Mouse (Mus musculus) MEL (cell line): ENCODE results near the gene Bcl10. TPM values are rescaled to one million over a fixed set of nuclear protein-coding genes. Genes with fewer than 3 reads are reported as not detected.
A peak's percentile ranks its signal among the peaks of the same experiment; 100 is the strongest.

Source experiments
- DNase-seq: peaks from one replicate; pipeline ENCODE4 v3.0.0; 2011; ENCODE audit warnings: low read depth, low spot score
- H3K27ac ChIP-seq: 2 replicates; pipeline ENCODE4 v1.5.1; 2012; ENCODE audit warnings: low read depth, mild to moderate bottlenecking, control low read depth, low read length, moderate library complexity; ENCODE audit not compliant: control insufficient read depth
- H3K27me3 ChIP-seq, 2 experiments: fragments of 150-350 bp in 1 of 2; sonication (generic) in 1 of 2; 2 replicates each; pipeline ENCODE4 v1.6.1; 2012; ENCODE audit warnings: low read length in 2 of 2, mild to moderate bottlenecking in 2 of 2, improper control_type of control experiment in 1 of 2, moderate library complexity in 1 of 2; ENCODE audit not compliant: insufficient read depth in 2 of 2, control insufficient read depth in 1 of 2
- H3K36me3 ChIP-seq, 2 experiments: 2 replicates each; pipeline ENCODE4 v1.6.1; 2012 to 2014; ENCODE audit warnings: low read length in 2 of 2, improper control_type of control experiment in 1 of 2, inconsistent platforms in 1 of 2, mild to moderate bottlenecking in 1 of 2; ENCODE audit not compliant: insufficient read depth in 2 of 2, control insufficient read depth in 1 of 2
- H3K4me1 ChIP-seq, 2 experiments: fragments of 150-350 bp in 1 of 2; sonication (generic) in 1 of 2; 2 replicates each; pipeline ENCODE4 v1.6.1; 2012; ENCODE audit warnings: low read length in 2 of 2, improper control_type of control experiment in 1 of 2, mild to moderate bottlenecking in 1 of 2; ENCODE audit not compliant: insufficient read depth in 2 of 2, control insufficient read depth in 1 of 2
- H3K4me3 ChIP-seq, 2 experiments: fragments of 150-350 bp in 1 of 2; sonication (generic) in 1 of 2; 2 replicates each; pipeline ENCODE4 v1.5.1; 2012; ENCODE audit warnings: low read depth in 2 of 2, low read length in 2 of 2, mild to moderate bottlenecking in 2 of 2, moderate library complexity in 2 of 2, control low read depth in 1 of 2, improper control_type of control experiment in 1 of 2; ENCODE audit not compliant: control insufficient read depth in 1 of 2, insufficient read depth in 1 of 2
- H3K79me2 ChIP-seq: 2 replicates; pipeline ENCODE4 v1.6.1; 2012; ENCODE audit warnings: mild to moderate bottlenecking, low read length, moderate library complexity; ENCODE audit not compliant: control insufficient read depth, poor library complexity, insufficient read depth
- H3K9ac ChIP-seq: 2 replicates; pipeline ENCODE4 v1.6.1; 2012; ENCODE audit warnings: low read depth, mild to moderate bottlenecking, control low read depth, low read length, moderate library complexity; ENCODE audit not compliant: control insufficient read depth, poor library complexity, severe bottlenecking
- H3K9me3 ChIP-seq: fragments of 150-350 bp; sonication (generic); replicated peaks from 2 replicates; pipeline ENCODE4 v1.6.1; 2012; ENCODE audit warnings: mild to moderate bottlenecking, low read length, improper control_type of control experiment, moderate library complexity; ENCODE audit not compliant: insufficient read depth
- BHLHE40 ChIP-seq: IDR thresholded peaks from 2 replicates; pipeline ENCODE4 v1.6.1; 2012; ENCODE audit warnings: low read depth, mild to moderate bottlenecking, inconsistent platforms, low read length, improper control_type of control experiment, borderline replicate concordance
- CHD1 ChIP-seq: IDR thresholded peaks from 2 replicates; pipeline ENCODE4 v1.6.1; 2012; ENCODE audit warnings: low read depth, mild to moderate bottlenecking, inconsistent platforms, low read length, improper control_type of control experiment
- CHD2 ChIP-seq: IDR thresholded peaks from 2 replicates; pipeline ENCODE4 v1.6.1; 2011; ENCODE audit warnings: low read length, improper control_type of control experiment
- CTCF ChIP-seq, 3 experiments: IDR thresholded peaks in 2 of 3; conservative IDR thresholded peaks in 1 of 3; 2 replicates each; pipeline ENCODE4 v1.5.1; 2011 to 2012; ENCODE audit warnings: low read length in 3 of 3, low read depth in 2 of 3, mild to moderate bottlenecking in 2 of 3, improper control_type of control experiment in 1 of 3, inconsistent platforms in 1 of 3, mixed read lengths in 1 of 3, moderate library complexity in 1 of 3; ENCODE audit not compliant: control insufficient read depth in 1 of 3, insufficient read depth in 1 of 3, poor library complexity in 1 of 3, severe bottlenecking in 1 of 3
- E2F4 ChIP-seq: IDR thresholded peaks from 2 replicates; pipeline ENCODE4 v1.6.1; 2011; ENCODE audit warnings: low read depth, low read length, improper control_type of control experiment, borderline replicate concordance
- ELF1 ChIP-seq: IDR thresholded peaks from 2 replicates; pipeline ENCODE4 v1.6.1; 2014; ENCODE audit warnings: low read depth, mild to moderate bottlenecking, inconsistent platforms, low read length, improper control_type of control experiment, moderate library complexity
- EP300 ChIP-seq, 2 experiments: IDR thresholded peaks; 2 replicates each; pipeline ENCODE4 v1.6.1; 2011; ENCODE audit warnings: improper control_type of control experiment in 2 of 2, low read length in 2 of 2, low read depth in 1 of 2, mild to moderate bottlenecking in 1 of 2
- ETS1 ChIP-seq: IDR thresholded peaks from 2 replicates; pipeline ENCODE4 v1.6.1; 2012; ENCODE audit warnings: low read depth, mild to moderate bottlenecking, inconsistent platforms, low read length, improper control_type of control experiment, moderate library complexity
- GABPA ChIP-seq: IDR thresholded peaks from 2 replicates; pipeline ENCODE4 v1.6.1; 2012; ENCODE audit warnings: low read depth, mild to moderate bottlenecking, inconsistent platforms, low read length, improper control_type of control experiment, moderate library complexity
- GATA1 ChIP-seq: IDR thresholded peaks from 2 replicates; pipeline ENCODE4 v1.6.1; 2011; ENCODE audit warnings: low read depth, low read length, improper control_type of control experiment
- HCFC1 ChIP-seq: IDR thresholded peaks from 2 replicates; pipeline ENCODE4 v1.6.1; 2012; ENCODE audit warnings: low read depth, mild to moderate bottlenecking, inconsistent platforms, low read length, improper control_type of control experiment, moderate library complexity
- JUND ChIP-seq: IDR thresholded peaks from 2 replicates; pipeline ENCODE4 v1.6.1; 2011; ENCODE audit warnings: low read depth, mild to moderate bottlenecking, improper control_type of control experiment, low read length
- KAT2A ChIP-seq: conservative IDR thresholded peaks from 2 replicates; pipeline ENCODE4 v1.6.1; 2012; ENCODE audit warnings: low read depth, low read length, improper control_type of control experiment, inconsistent platforms
- MAFK ChIP-seq: IDR thresholded peaks from 2 replicates; pipeline ENCODE4 v1.6.1; 2011; ENCODE audit warnings: low read depth, mild to moderate bottlenecking, low read length, improper control_type of control experiment, borderline replicate concordance
- MAX ChIP-seq: IDR thresholded peaks from 2 replicates; pipeline ENCODE4 v1.6.1; 2011; ENCODE audit warnings: low read length, improper control_type of control experiment
- MAZ ChIP-seq: IDR thresholded peaks from 2 replicates; pipeline ENCODE4 v1.6.1; 2012; ENCODE audit warnings: low read depth, mild to moderate bottlenecking, inconsistent platforms, low read length, improper control_type of control experiment
- MXI1 ChIP-seq: IDR thresholded peaks from 2 replicates; pipeline ENCODE4 v1.6.1; 2011; ENCODE audit warnings: mild to moderate bottlenecking, low read depth, low read length, improper control_type of control experiment
- MYC ChIP-seq: IDR thresholded peaks from 2 replicates; pipeline ENCODE4 v1.6.1; 2011; ENCODE audit warnings: low read depth, mild to moderate bottlenecking, low read length, improper control_type of control experiment, moderate library complexity
- NELFE ChIP-seq: IDR thresholded peaks from 2 replicates; pipeline ENCODE4 v1.6.1; 2011; ENCODE audit warnings: low read depth, low read length, improper control_type of control experiment
- NRF1 ChIP-seq: IDR thresholded peaks from 2 replicates; pipeline ENCODE4 v1.6.1; 2014; ENCODE audit warnings: low read depth, mild to moderate bottlenecking, inconsistent platforms, low read length, improper control_type of control experiment, moderate library complexity; ENCODE audit not compliant: poor library complexity, insufficient read depth, severe bottlenecking
- POLR2A ChIP-seq, 2 experiments: IDR thresholded peaks; 2 replicates each; pipeline ENCODE4 v1.6.1; 2011 to 2012; ENCODE audit warnings: low read length in 2 of 2, mild to moderate bottlenecking in 2 of 2, control low read depth in 1 of 2, improper control_type of control experiment in 1 of 2, low read depth in 1 of 2, moderate library complexity in 1 of 2; ENCODE audit not compliant: control insufficient read depth in 1 of 2, insufficient read depth in 1 of 2, poor library complexity in 1 of 2
- POLR2AphosphoS2 ChIP-seq: IDR thresholded peaks from 2 replicates; pipeline ENCODE4 v1.6.1; 2011; ENCODE audit warnings: low read length, improper control_type of control experiment
- RAD21 ChIP-seq: IDR thresholded peaks from 2 replicates; pipeline ENCODE4 v1.6.1; 2011; ENCODE audit warnings: mild to moderate bottlenecking, low read depth, low read length, improper control_type of control experiment
- RCOR1 ChIP-seq: IDR thresholded peaks from 2 replicates; pipeline ENCODE4 v1.6.1; 2012; ENCODE audit warnings: low read depth, mild to moderate bottlenecking, inconsistent platforms, low read length, improper control_type of control experiment
- SIN3A ChIP-seq: IDR thresholded peaks from 2 replicates; pipeline ENCODE4 v1.6.1; 2012; ENCODE audit warnings: low read length, improper control_type of control experiment, inconsistent platforms
- SMC3 ChIP-seq: IDR thresholded peaks from 2 replicates; pipeline ENCODE4 v1.6.1; 2011; ENCODE audit warnings: low read depth, low read length, improper control_type of control experiment
- TAL1 ChIP-seq: IDR thresholded peaks from 2 replicates; pipeline ENCODE4 v1.6.1; 2012; ENCODE audit warnings: mild to moderate bottlenecking, inconsistent platforms, low read length, moderate library complexity, mixed read lengths
- TBP ChIP-seq: IDR thresholded peaks from 2 replicates; pipeline ENCODE4 v1.8.0; 2011; ENCODE audit warnings: low read depth, low read length, improper control_type of control experiment
- UBTF ChIP-seq: IDR thresholded peaks from 2 replicates; pipeline ENCODE4 v1.6.1; 2012; ENCODE audit warnings: low read depth, mild to moderate bottlenecking, inconsistent platforms, low read length, improper control_type of control experiment, moderate library complexity, borderline replicate concordance; ENCODE audit not compliant: insufficient read depth
- USF1 ChIP-seq: IDR thresholded peaks from 2 replicates; pipeline ENCODE4 v1.6.1; 2014; ENCODE audit warnings: low read depth, mild to moderate bottlenecking, inconsistent platforms, low read length, improper control_type of control experiment, moderate library complexity
- USF2 ChIP-seq, 2 experiments: IDR thresholded peaks; 2 replicates each; pipeline ENCODE4 v1.6.1; 2011 to 2012; ENCODE audit warnings: improper control_type of control experiment in 2 of 2, low read length in 2 of 2, borderline replicate concordance in 1 of 2, inconsistent platforms in 1 of 2, low read depth in 1 of 2, mild to moderate bottlenecking in 1 of 2; ENCODE audit not compliant: insufficient read depth in 1 of 2
- ZC3H11A ChIP-seq: IDR thresholded peaks from 2 replicates; pipeline ENCODE4 v1.6.1; 2012; ENCODE audit warnings: low read depth, mild to moderate bottlenecking, inconsistent platforms, low read length, improper control_type of control experiment
- ZKSCAN1 ChIP-seq: IDR thresholded peaks from 2 replicates; pipeline ENCODE4 v1.6.1; 2012; ENCODE audit warnings: low read depth, mild to moderate bottlenecking, inconsistent platforms, low read length, improper control_type of control experiment, moderate library complexity
- ZMIZ1 ChIP-seq: IDR thresholded peaks from 2 replicates; pipeline ENCODE4 v1.6.1; 2012; ENCODE audit warnings: low read depth, mild to moderate bottlenecking, inconsistent platforms, low read length, improper control_type of control experiment, moderate library complexity
- ZNF384 ChIP-seq: IDR thresholded peaks from 2 replicates; pipeline ENCODE4 v1.6.1; 2012; ENCODE audit warnings: low read depth, mild to moderate bottlenecking, inconsistent platforms, low read length, improper control_type of control experiment
- polyA plus RNA-seq, 2 experiments: library from polyadenylated mRNA; stranded (reverse) in 1 of 2; unstranded in 1 of 2; fragments of >175 nt in 1 of 2; fragments of >200 nt in 1 of 2; gene quantifications; 2 replicates each; pipeline versions ENCODE4 v1.2.1 to v1.2.4; 2012; ENCODE audit warnings: low replicate concordance in 2 of 2, low read depth in 1 of 2; ENCODE audit not compliant: insufficient read length in 2 of 2, insufficient read depth in 1 of 2, missing spikeins in 1 of 2
- total RNA-seq: library from RNA; depleted of rRNA; stranded (reverse); fragments of 300-350 nt; gene quantifications from 2 replicates; pipeline ENCODE4 v1.2.3, GENCODE M21; 2012

Bcl10 gene
- total and polyA plus RNA-seq, 3 experiments = 25.0 to 30.4 TPM; not detected in 1

- H3K79me2 ChIP-seq = no peaks in the 10 kb centered on the region; the same call in 1 of the 2 replicates
- no peaks in the 10 kb centered on the region for H3K27me3 ChIP-seq
- H3K36me3 ChIP-seq = peaks cover 2 to 47% of the 10 kb centered on the region in 2 experiments; a peak in 3 of 4 replicates
- TF ChIP-seq USF1 = peak; percentile 25; the same call in 1 of the 2 replicates
- TF ChIP-seq KAT2A = 0 out of 2 replicates have a peak, but pooled peaks have one; percentile 44
- no peak for TF ChIP-seq ZMIZ1
- TF ChIP-seq NELFE = peak; percentile 68
- no peak for TF ChIP-seq POLR2AphosphoS2
- 0 out of 2 replicates have a peak, but pooled peaks have one; percentile 31 for TF ChIP-seq CHD1
- peak; percentile 94 for TF ChIP-seq ZNF384
- peak; percentile 80; the same call in 1 of the 2 replicates for TF ChIP-seq GATA1
- 0 out of 2 replicates have a peak, but pooled peaks have one; percentile 15 for TF ChIP-seq ELF1
- peak; percentile 56 for TF ChIP-seq MAZ
- TF ChIP-seq RCOR1 = peak; percentile 38; the same call in 1 of the 2 replicates
- no peak for TF ChIP-seq ZKSCAN1
- TF ChIP-seq USF2 (IDR thresholded peaks at IDR 0.05; ENCODE audit: borderline replicate concordance in 1 of 2, insufficient read depth in 1 of 2, low read depth in 1 of 2, low read length in 2 of 2) = no peak
- peak; percentile 88 for TF ChIP-seq RAD21
- TF ChIP-seq EP300 (IDR thresholded peaks at IDR 0.05; ENCODE audit: low read depth in 1 of 2, low read length in 2 of 2) = peak in 1 of 2 experiments; percentile 82; a peak in 2 of 4 replicates
- no peak for TF ChIP-seq GABPA
- TF ChIP-seq CHD2 = no peak
- no peak for TF ChIP-seq UBTF
- peak; percentile 40 to 60; a peak in 2 of 4 replicates for TF ChIP-seq POLR2A (IDR thresholded peaks at IDR 0.05; ENCODE audit: control insufficient read depth in 1 of 2, insufficient read depth in 1 of 2, low read depth in 1 of 2, low read length in 2 of 2, poor library complexity in 1 of 2)
- peak; percentile 93 for TF ChIP-seq BHLHE40
- TF ChIP-seq TBP = no peak
- TF ChIP-seq JUND = no peak
- TF ChIP-seq ZC3H11A = peak; percentile 58
- peak; percentile 34 to 80 (median 55) for TF ChIP-seq CTCF (IDR thresholded peaks at IDR 0.05 in 2 of 3, conservative IDR thresholded peaks at IDR 0.05 in 1 of 3; ENCODE audit: control insufficient read depth in 1 of 3, insufficient read depth in 1 of 3, low read depth in 2 of 3, low read length in 3 of 3, poor library complexity in 1 of 3, severe bottlenecking in 1 of 3)
- peak; percentile 66; the same call in 1 of the 2 replicates for TF ChIP-seq MXI1
- TF ChIP-seq TAL1 = no peak
- TF ChIP-seq ETS1 = peak; percentile 92
- TF ChIP-seq NRF1 = peak; percentile 49; the same call in 1 of the 2 replicates
- peak; percentile 90 for TF ChIP-seq MYC
- no peak; the same call in 1 of the 2 replicates for TF ChIP-seq MAX
- peak; percentile 89 for TF ChIP-seq SIN3A
- TF ChIP-seq E2F4 = no peak
- peak; percentile 68 for TF ChIP-seq SMC3
- TF ChIP-seq HCFC1 = peak; percentile 72
- no peak for TF ChIP-seq MAFK
- peak; percentile 93 for DNase-seq
- peak overlapping the region; percentile 100 for H3K27ac ChIP-seq
- no peaks in the 10 kb centered on the region for H3K9me3 ChIP-seq
- peak overlapping the region; percentile 58 for H3K9ac ChIP-seq
- H3K4me3 ChIP-seq = peak overlapping the region; percentile 32 to 54
- H3K4me1 ChIP-seq = peaks cover 8 to 53% of the 10 kb centered on the region in 2 experiments
Measured at GRCm38 (mm10) chr3:145950034-145950814, 27.6 kb downstream of the Bcl10 start.
